Mouse (Mus musculus): ENCODE results near the gene Fos. TPM values are rescaled to one million over a fixed set of nuclear protein-coding genes. Genes with fewer than 3 reads are reported as not detected.

The Fos gene
- polyA plus RNA-seq, 1 experiment from 2014 or later = 1.5 TPM

DNA sequence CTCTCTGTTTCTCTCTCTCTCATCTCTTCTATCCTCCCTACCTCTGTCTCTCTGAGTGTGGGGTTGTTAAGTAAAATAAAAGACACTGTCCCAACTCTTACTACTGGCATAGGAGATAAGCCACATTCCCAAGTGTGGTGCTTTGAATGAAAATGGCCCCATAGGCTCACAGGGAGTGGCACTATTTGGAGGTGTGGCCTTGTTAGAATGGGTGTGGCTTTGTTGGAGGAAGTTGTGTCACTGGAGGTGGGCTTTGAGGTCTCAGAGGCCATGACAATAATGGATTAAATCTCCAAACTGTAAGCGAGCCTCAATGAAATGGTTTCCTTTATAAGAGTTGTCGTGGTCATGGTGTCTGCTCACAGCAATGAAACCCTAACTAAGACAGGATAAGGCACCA is 36.3 kb downstream of the Fos start:
- Histone ChIP-seq H3K36me3 (replicated peaks) (no peaks in the 10 kb centered on the region), H3K27ac (replicated peaks) (no peak overlapping the region), H3K4me1 (replicated peaks) (no peaks in the 10 kb centered on the region), H3K9me3 (replicated peaks) (no peaks in the 10 kb centered on the region), H3K27me3 (no peaks in the 10 kb centered on the region), H3K4me2 (no peak overlapping the region), H3K4me3 (replicated peaks) (no peak overlapping the region), H3K9ac (no peak overlapping the region)
- ATAC-seq (ENCODE audit: insufficient read depth) = no peak
- 76% methylated on average over 2 of the region's 2 CpGs for WGBS (ENCODE audit: insufficient replicate concordance)

DNA sequence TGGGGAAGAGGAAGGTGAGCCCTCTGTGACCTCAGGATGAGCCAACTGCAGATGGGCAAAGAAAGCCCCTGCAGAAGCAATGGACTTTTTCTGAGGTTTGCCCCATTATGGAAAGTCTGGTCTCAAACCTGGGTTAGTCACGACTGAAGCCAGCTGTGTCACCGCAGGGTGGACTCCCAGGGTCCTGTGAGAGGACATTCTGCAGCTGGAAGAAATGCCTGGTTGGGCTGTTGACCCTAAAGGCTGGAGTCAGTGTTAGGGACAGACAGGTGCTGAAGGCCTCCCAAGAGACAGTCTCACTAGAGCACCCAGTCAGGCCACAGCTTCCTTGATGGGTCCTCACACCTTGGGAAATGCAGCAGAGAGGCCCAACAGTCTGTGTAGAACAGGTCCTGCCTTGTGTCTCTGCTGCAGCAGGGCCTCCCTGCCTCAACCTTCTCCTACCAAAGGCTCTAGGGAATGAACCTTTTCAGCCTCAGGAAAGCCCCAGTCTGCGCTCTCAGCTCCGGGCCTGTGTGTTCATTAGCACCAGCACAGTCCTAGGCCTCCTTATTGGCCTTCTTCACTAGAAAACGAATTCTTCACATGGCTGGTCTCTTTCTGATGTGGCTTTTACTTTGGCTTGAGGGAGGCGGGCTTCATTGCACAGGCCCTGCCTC is 40.2 kb downstream of the Fos start:
- no peak overlapping the region for H3K4me3 ChIP-seq (replicated peaks)
- no peak for ATAC-seq (ENCODE audit: insufficient read depth)
- H3K27me3 ChIP-seq = no peaks in the 10 kb centered on the region
- no peak overlapping the region for H3K27ac ChIP-seq (replicated peaks)
- no peaks in the 10 kb centered on the region for H3K9me3 ChIP-seq (replicated peaks)
- no peak overlapping the region for H3K4me2 ChIP-seq
- WGBS (ENCODE audit: insufficient replicate concordance) = 61% methylated on average over 6 of the region's 6 CpGs
- no peaks in the 10 kb centered on the region for H3K36me3 ChIP-seq (replicated peaks)
- H3K9ac ChIP-seq = no peak overlapping the region
- H3K4me1 ChIP-seq (replicated peaks) = no peaks in the 10 kb centered on the region

DNA sequence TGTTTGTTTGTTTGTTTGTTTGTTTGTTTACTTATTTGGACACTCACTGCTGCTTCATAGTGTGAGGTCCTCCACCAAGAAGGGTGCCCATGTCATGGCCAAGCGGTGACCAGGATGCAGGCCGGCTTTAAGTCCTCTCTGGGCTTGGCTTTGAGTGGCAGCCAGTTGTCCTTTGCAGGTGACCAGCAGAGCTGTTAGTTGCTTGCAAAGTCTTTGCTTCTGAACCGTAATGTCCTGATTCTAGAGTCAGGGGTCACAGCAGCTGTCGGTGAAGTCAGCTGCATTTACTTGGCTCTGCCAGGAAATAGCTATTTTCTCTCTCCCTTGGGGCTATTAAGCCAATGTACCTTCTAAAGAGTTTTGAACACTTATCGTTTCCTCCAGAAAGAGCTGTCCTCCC is 41.3 kb downstream of the Fos start:
- Histone ChIP-seq H3K4me3 (replicated peaks) (no peak overlapping the region), H3K36me3 (replicated peaks) (no peaks in the 10 kb centered on the region), H3K9ac (no peak overlapping the region), H3K4me2 (no peak overlapping the region), H3K27ac (replicated peaks) (no peak overlapping the region), H3K4me1 (replicated peaks) (no peaks in the 10 kb centered on the region), H3K9me3 (replicated peaks) (no peaks in the 10 kb centered on the region), H3K27me3 (no peaks in the 10 kb centered on the region)
- no peak for ATAC-seq (ENCODE audit: insufficient read depth)
- 56% methylated on average over 5 of the region's 5 CpGs for WGBS (ENCODE audit: insufficient replicate concordance)

DNA sequence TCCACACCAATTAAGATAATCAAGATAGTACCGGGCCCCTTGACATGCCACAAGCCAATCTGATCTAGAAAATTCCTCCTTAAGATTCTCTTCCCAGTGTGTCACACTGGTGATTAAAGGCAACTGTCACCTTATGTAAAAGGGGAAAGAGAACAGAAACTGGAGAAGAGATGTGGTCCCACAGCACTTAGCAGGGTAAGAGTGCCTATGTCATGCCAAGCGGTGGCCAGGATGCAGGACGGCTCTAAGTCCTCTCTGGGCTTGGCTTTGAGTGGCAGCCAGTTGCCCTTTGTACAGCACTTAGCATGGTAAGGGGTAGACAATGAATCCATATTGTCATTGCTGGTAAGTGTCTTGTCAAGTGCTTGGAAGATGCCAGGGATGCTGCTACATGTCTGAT is 42.2 kb downstream of the Fos start:
- Histone ChIP-seq H3K27me3 (no peaks in the 10 kb centered on the region), H3K9ac (no peak overlapping the region), H3K4me3 (replicated peaks) (no peak overlapping the region), H3K4me1 (replicated peaks) (no peaks in the 10 kb centered on the region), H3K4me2 (no peak overlapping the region), H3K36me3 (replicated peaks) (no peaks in the 10 kb centered on the region), H3K9me3 (replicated peaks) (no peaks in the 10 kb centered on the region), H3K27ac (replicated peaks) (no peak overlapping the region)
- ATAC-seq (ENCODE audit: insufficient read depth) = no peak
- 69% methylated on average over 3 of the region's 3 CpGs for WGBS (ENCODE audit: insufficient replicate concordance)

DNA sequence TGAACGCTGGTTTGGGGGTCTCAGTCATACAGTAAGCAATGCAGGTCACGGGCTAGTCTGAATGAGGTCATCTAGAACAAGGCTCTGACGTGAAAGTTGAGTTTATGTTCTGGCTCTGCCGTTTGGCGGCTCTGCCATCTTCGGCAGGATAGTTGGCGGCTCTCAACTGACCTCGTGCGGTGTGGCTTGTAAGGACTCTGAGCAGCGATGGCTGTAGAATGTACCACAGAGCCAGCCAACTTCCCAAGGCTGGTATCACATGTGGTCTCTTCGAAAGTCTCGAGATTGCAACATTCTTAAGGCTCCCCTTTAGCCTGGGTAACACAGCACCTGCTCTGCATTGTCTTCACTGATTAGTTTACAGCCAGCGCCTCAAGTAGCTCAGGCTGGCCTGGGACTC is 43.6 kb downstream of the Fos start:
- no peak overlapping the region for H3K4me3 ChIP-seq (replicated peaks)
- H3K36me3 ChIP-seq (replicated peaks) = no peaks in the 10 kb centered on the region
- no peaks in the 10 kb centered on the region for H3K4me1 ChIP-seq (replicated peaks)
- H3K27me3 ChIP-seq = no peaks in the 10 kb centered on the region
- WGBS (ENCODE audit: insufficient replicate concordance) = 70% methylated on average over 13 of the region's 13 CpGs
- no peaks in the 10 kb centered on the region for H3K9me3 ChIP-seq (replicated peaks)
- H3K9ac ChIP-seq = no peak overlapping the region
- ATAC-seq (ENCODE audit: insufficient read depth) = no peak
- no peak overlapping the region for H3K27ac ChIP-seq (replicated peaks)
- H3K4me2 ChIP-seq = no peak overlapping the region

DNA sequence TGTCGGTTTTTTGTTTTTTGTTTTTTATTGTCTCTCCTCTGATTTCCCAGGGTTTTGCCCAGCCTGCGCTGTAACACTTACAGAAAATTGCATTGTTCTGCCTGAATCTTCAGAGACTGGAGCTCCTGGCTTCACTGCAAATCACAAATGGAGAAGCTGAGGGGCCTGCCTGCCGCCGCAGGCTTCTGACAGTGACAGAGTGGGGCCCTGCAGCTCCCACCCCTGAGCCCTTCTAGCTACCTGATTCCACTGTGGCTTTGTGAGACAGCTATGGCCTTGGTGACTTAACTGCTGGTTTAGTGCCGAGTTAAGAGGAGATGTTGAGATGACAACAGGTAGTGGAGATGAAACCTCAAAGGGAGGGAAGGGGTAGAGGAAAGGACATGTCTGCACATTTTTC is 44.3 kb downstream of the Fos start:
- no peak overlapping the region for H3K9ac ChIP-seq
- H3K4me1 ChIP-seq (replicated peaks) = 0 out of 2 replicates have a peak, but pooled peaks cover 3% of the 10 kb centered on the region
- H3K4me2 ChIP-seq = no peak overlapping the region
- H3K27ac ChIP-seq (replicated peaks) = no peak overlapping the region
- no peak overlapping the region for H3K4me3 ChIP-seq (replicated peaks)
- H3K9me3 ChIP-seq (replicated peaks) = no peaks in the 10 kb centered on the region
- H3K27me3 ChIP-seq = no peaks in the 10 kb centered on the region
- no peak for ATAC-seq (ENCODE audit: insufficient read depth)
- 49% methylated on average over 5 of the region's 5 CpGs for WGBS (ENCODE audit: insufficient replicate concordance)
- H3K36me3 ChIP-seq (replicated peaks) = no peaks in the 10 kb centered on the region

DNA sequence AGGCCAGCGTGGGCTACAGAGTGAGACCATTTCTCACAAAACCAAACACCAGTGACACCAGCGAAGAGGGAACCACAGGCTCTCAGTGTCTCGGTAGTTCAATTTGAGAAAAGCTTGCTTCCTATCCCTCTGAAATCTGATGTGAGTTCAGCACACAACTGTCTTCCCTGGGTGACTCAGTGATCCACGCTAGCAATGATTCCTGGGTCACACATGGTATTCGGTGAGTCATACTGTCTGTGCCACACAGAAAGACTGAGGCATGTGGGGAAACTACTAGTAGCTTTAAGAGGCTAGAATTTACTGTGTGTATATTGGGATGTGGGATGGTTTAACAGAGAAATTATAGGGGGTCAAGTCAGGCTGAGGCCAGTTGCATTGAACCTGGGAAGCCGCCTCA is 45.9 kb downstream of the Fos start:
- H3K27ac ChIP-seq (replicated peaks) = no peak overlapping the region
- no peaks in the 10 kb centered on the region for H3K9me3 ChIP-seq (replicated peaks)
- H3K9ac ChIP-seq = no peak overlapping the region
- no peaks in the 10 kb centered on the region for H3K36me3 ChIP-seq (replicated peaks)
- H3K4me1 ChIP-seq (replicated peaks) = 0 out of 2 replicates have a peak, but pooled peaks cover 4% of the 10 kb centered on the region
- H3K4me3 ChIP-seq (replicated peaks) = no peak overlapping the region
- 58% methylated on average over 6 of the region's 6 CpGs for WGBS (ENCODE audit: insufficient replicate concordance)
- no peak overlapping the region for H3K4me2 ChIP-seq
- H3K27me3 ChIP-seq = no peaks in the 10 kb centered on the region
- no peak for ATAC-seq (ENCODE audit: insufficient read depth)

DNA sequence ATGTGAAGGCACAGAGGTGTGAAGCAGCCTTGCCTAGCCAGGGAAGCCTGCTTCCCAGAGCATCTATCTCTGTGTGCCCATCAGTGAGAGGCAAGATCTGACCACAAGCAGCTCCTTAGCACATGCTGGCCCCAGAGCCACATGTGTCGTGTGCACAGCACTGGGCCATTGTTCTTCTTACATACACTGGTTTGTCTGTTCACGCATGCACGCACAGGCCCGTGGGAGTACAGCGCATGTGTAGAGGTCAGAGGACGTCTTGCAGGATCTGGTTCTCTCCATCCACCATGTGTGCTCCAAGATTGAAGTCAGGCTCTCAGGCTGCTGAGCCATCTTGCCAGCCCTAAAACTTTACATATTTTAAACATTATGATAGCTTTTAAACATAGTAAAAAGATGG is 47.4 kb downstream of the Fos start:
- no peak overlapping the region for H3K27ac ChIP-seq (replicated peaks)
- H3K9ac ChIP-seq = no peak overlapping the region
- H3K4me3 ChIP-seq (replicated peaks) = no peak overlapping the region
- H3K4me1 ChIP-seq (replicated peaks) = 0 out of 2 replicates have a peak, but pooled peaks cover 4% of the 10 kb centered on the region
- no peaks in the 10 kb centered on the region for H3K36me3 ChIP-seq (replicated peaks)
- no peaks in the 10 kb centered on the region for H3K27me3 ChIP-seq
- WGBS (ENCODE audit: insufficient replicate concordance) = 83% methylated on average over 6 of the region's 6 CpGs
- H3K4me2 ChIP-seq = no peak overlapping the region
- no peaks in the 10 kb centered on the region for H3K9me3 ChIP-seq (replicated peaks)
- no peak for ATAC-seq (ENCODE audit: insufficient read depth)

DNA sequence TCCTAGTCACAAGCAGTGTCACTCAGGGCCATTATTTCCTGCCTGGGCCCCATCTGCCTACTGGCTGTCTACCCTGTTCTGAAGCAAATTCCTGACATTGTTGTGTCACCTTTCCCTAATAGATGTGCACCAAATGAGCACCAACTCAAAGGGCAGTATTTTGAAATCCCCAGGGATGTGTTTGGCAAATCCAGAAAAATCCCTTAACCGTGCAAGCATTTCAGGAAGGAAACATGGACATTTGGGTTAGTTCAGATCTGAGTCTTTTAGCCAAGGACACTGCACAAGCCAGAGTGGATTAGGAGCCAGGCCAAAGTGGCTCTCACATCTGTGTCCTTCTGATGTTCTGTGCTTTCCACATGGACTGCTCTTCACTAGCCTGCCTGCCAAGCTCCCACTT is 48.0 kb downstream of the Fos start:
- Histone ChIP-seq H3K4me3 (replicated peaks) (no peak overlapping the region), H3K4me1 (replicated peaks) (0 out of 2 replicates have a peak, but pooled peaks cover 4% of the 10 kb centered on the region), H3K36me3 (replicated peaks) (no peaks in the 10 kb centered on the region), H3K4me2 (no peak overlapping the region), H3K9ac (no peak overlapping the region), H3K27me3 (no peaks in the 10 kb centered on the region), H3K27ac (replicated peaks) (no peak overlapping the region), H3K9me3 (replicated peaks) (no peaks in the 10 kb centered on the region)
- WGBS (ENCODE audit: insufficient replicate concordance) = 59% methylated on average over 1 of the region's 1 CpGs
- no peak for ATAC-seq (ENCODE audit: insufficient read depth)

DNA sequence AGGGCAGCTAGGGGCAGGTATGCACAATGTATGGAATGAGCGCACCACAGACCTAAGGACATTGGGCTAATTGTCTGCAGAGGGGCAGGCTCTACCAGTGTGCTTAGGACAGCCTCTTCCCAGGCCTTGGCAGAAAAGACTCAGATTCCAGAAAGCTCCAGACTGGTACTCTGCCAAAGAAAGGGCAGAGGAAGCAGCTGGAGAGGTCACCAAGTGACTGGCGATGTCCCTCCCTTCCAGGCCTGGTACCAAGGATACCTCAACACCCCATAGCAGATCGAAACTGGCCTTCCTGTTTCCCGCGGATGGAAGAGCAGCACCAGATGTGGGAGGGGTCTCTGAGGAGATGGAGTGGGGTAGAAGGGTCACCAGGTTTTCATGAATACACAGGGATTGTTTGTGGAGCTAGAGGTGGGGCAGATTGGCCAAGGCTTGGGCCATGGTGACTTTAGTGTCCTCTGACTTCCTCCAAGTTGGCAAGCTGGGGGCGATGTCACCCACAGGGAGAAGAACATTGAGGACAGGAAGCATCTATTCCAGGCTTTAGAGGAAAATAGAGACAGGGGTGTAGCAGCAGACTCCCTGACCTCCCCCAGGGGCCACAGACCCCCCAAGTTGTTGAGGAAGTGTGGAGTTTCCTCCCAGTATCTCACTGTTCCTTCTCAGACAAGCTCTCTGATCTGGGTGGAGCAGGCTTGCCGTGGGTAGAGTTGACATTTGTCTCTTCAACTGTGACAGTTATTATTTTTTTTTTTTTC is 49.1 kb downstream of the Fos start:
- no peaks in the 10 kb centered on the region for H3K27me3 ChIP-seq
- no peak overlapping the region for H3K4me2 ChIP-seq
- ATAC-seq (ENCODE audit: insufficient read depth) = no peak
- H3K9me3 ChIP-seq (replicated peaks) = no peaks in the 10 kb centered on the region
- no peaks in the 10 kb centered on the region for H3K36me3 ChIP-seq (replicated peaks)
- no peak overlapping the region for H3K27ac ChIP-seq (replicated peaks)
- H3K4me1 ChIP-seq (replicated peaks) = 0 out of 2 replicates have a peak, but pooled peaks cover 4% of the 10 kb centered on the region
- no peak overlapping the region for H3K9ac ChIP-seq
- no peak overlapping the region for H3K4me3 ChIP-seq (replicated peaks)
- WGBS (ENCODE audit: insufficient replicate concordance) = 51% methylated on average over 7 of the region's 7 CpGs

DNA sequence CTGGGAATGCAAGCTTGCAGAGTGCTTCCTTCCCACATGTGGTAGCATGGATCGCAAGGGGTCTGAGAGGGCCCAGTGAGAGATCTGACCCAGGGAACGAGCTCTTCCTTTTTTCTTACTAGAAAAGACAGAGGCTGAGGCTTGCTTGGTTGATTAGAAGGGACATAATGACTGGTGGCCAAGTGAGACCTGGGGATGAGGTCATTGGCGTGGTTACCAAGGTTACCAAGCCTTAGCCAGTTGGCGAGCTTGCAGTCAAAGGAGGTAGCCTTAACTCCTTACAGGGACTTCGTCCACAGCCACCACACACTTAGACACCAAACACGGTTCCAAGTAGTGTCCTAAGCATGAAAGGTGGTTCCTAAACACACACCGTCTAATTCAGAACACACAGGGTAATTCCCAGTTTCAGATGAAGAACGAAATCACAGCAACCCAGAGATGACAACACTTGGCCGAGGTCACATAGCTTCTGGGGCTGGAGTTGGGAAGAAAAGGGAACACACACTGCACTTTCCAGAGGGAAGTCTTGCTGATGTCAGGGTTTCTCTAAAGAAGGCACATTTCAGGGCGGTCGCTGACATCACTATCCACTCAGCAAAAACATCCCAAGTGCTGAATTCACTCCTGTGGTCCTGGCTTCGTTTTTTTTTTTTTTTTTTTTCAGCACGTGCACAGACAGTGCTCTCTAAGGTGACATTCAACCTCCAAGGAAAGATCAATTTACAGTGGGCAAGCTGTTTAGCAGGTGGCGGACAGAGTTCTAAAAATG is 49.9 kb downstream of the Fos start:
- no peaks in the 10 kb centered on the region for H3K9me3 ChIP-seq (replicated peaks)
- H3K4me1 ChIP-seq (replicated peaks) = 0 out of 2 replicates have a peak, but pooled peaks cover 4% of the 10 kb centered on the region
- no peak for ATAC-seq (ENCODE audit: insufficient read depth)
- H3K4me3 ChIP-seq (replicated peaks) = no peak overlapping the region
- no peak overlapping the region for H3K4me2 ChIP-seq
- WGBS (ENCODE audit: insufficient replicate concordance) = 54% methylated on average over 14 of the region's 14 CpGs
- H3K9ac ChIP-seq = no peak overlapping the region
- no peaks in the 10 kb centered on the region for H3K36me3 ChIP-seq (replicated peaks)
- H3K27ac ChIP-seq (replicated peaks) = no peak overlapping the region
- H3K27me3 ChIP-seq = no peaks in the 10 kb centered on the region

Measured in liver, embryonic 15.5 days (tissue).